Mouse (Mus musculus): ENCODE measurements around the gene Cntn4. TPM values are rescaled to one million over a fixed set of nuclear protein-coding genes. Genes with fewer than 3 reads are reported as not detected.

Gene Cntn4
- polyA plus RNA-seq, 1 experiment = not detected

GRCm38 (mm10) chr6:106265487-106265886 lies 588.0 kb downstream of the Cntn4 start:
- no peak for TF ChIP-seq TAL1 (IDR thresholded peaks at IDR 0.05; ENCODE audit: low read length)
- TF ChIP-seq GATA1 (IDR thresholded peaks at IDR 0.05; ENCODE audit: low read length) = no peak
- no peaks in the 10 kb centered on the region for H3K36me3 ChIP-seq (ENCODE audit: control insufficient read depth)
- no peaks in the 10 kb centered on the region for H3K9me3 ChIP-seq (ENCODE audit: control insufficient read depth, low read length)
- H3K4me3 ChIP-seq (replicated peaks) = no peak overlapping the region
- no peaks in the 10 kb centered on the region for H3K27me3 ChIP-seq (ENCODE audit: control insufficient read depth)
- H3K4me1 ChIP-seq (ENCODE audit: control insufficient read depth) = no peaks in the 10 kb centered on the region

GRCm38 (mm10) chr6:106266304-106266703 lies 588.8 kb downstream of the Cntn4 start:
- H3K36me3 ChIP-seq (ENCODE audit: control insufficient read depth) = no peaks in the 10 kb centered on the region
- H3K4me1 ChIP-seq (ENCODE audit: control insufficient read depth) = no peaks in the 10 kb centered on the region
- H3K27me3 ChIP-seq (ENCODE audit: control insufficient read depth) = no peaks in the 10 kb centered on the region
- no peak overlapping the region for H3K4me3 ChIP-seq (replicated peaks)
- TF ChIP-seq GATA1 (IDR thresholded peaks at IDR 0.05; ENCODE audit: low read length) (no peak), TAL1 (IDR thresholded peaks at IDR 0.05; ENCODE audit: low read length) (no peak)
- H3K9me3 ChIP-seq (ENCODE audit: control insufficient read depth, low read length) = no peaks in the 10 kb centered on the region

GRCm38 (mm10) chr6:106268723-106269122 lies 591.3 kb downstream of the Cntn4 start:
- Histone ChIP-seq H3K4me3 (replicated peaks) (no peak overlapping the region), H3K27me3 (ENCODE audit: control insufficient read depth) (no peaks in the 10 kb centered on the region), H3K9me3 (ENCODE audit: control insufficient read depth, low read length) (no peaks in the 10 kb centered on the region), H3K36me3 (ENCODE audit: control insufficient read depth) (no peaks in the 10 kb centered on the region), H3K4me1 (ENCODE audit: control insufficient read depth) (no peaks in the 10 kb centered on the region)
- TF ChIP-seq TAL1 (IDR thresholded peaks at IDR 0.05; ENCODE audit: low read length) = no peak
- TF ChIP-seq GATA1 (IDR thresholded peaks at IDR 0.05; ENCODE audit: low read length) = no peak

GRCm38 (mm10) chr6:106277139-106277538 lies 599.7 kb downstream of the Cntn4 start:
- no peaks in the 10 kb centered on the region for H3K9me3 ChIP-seq (ENCODE audit: control insufficient read depth, low read length)
- no peak overlapping the region for H3K4me3 ChIP-seq (replicated peaks)

GRCm38 (mm10) chr6:106281621-106282020 lies 604.2 kb downstream of the Cntn4 start:
- Histone ChIP-seq H3K4me1 (ENCODE audit: control insufficient read depth) (no peaks in the 10 kb centered on the region), H3K36me3 (ENCODE audit: control insufficient read depth) (no peaks in the 10 kb centered on the region), H3K9me3 (ENCODE audit: control insufficient read depth, low read length) (no peaks in the 10 kb centered on the region), H3K27me3 (ENCODE audit: control insufficient read depth) (no peaks in the 10 kb centered on the region), H3K4me3 (replicated peaks) (no peak overlapping the region)
- no peak for TF ChIP-seq TAL1 (IDR thresholded peaks at IDR 0.05; ENCODE audit: low read length)
- TF ChIP-seq GATA1 (IDR thresholded peaks at IDR 0.05; ENCODE audit: low read length) = no peak

More at GRCm38 (mm10) chr6:106277139-106277538, 599.7 kb downstream of the Cntn4 start:
- TF ChIP-seq GATA1 (IDR thresholded peaks at IDR 0.05; ENCODE audit: low read length) = no peak
- TF ChIP-seq TAL1 (IDR thresholded peaks at IDR 0.05; ENCODE audit: low read length) = no peak
- H3K27me3 ChIP-seq (ENCODE audit: control insufficient read depth) = no peaks in the 10 kb centered on the region
- no peaks in the 10 kb centered on the region for H3K4me1 ChIP-seq (ENCODE audit: control insufficient read depth)
- H3K36me3 ChIP-seq (ENCODE audit: control insufficient read depth) = no peaks in the 10 kb centered on the region

- H3K4me1 ChIP-seq (ENCODE audit: control insufficient read depth) = no peaks in the 10 kb centered on the region
- no peak overlapping the region for H3K4me3 ChIP-seq (replicated peaks)
- no peaks in the 10 kb centered on the region for H3K36me3 ChIP-seq (ENCODE audit: control insufficient read depth)
- no peaks in the 10 kb centered on the region for H3K27me3 ChIP-seq (ENCODE audit: control insufficient read depth)
- TF ChIP-seq GATA1 (IDR thresholded peaks at IDR 0.05; ENCODE audit: low read length) = no peak
- no peak for TF ChIP-seq TAL1 (IDR thresholded peaks at IDR 0.05; ENCODE audit: low read length)
- no peaks in the 10 kb centered on the region for H3K9me3 ChIP-seq (ENCODE audit: control insufficient read depth, low read length)
Measured at GRCm38 (mm10) chr6:106283815-106284214, 606.4 kb downstream of the Cntn4 start.

- no peaks in the 10 kb centered on the region for H3K36me3 ChIP-seq (ENCODE audit: control insufficient read depth)
- H3K4me3 ChIP-seq (replicated peaks) = no peak overlapping the region
- no peaks in the 10 kb centered on the region for H3K4me1 ChIP-seq (ENCODE audit: control insufficient read depth)
- H3K27me3 ChIP-seq (ENCODE audit: control insufficient read depth) = no peaks in the 10 kb centered on the region
- H3K9me3 ChIP-seq (ENCODE audit: control insufficient read depth, low read length) = no peaks in the 10 kb centered on the region
- no peak for TF ChIP-seq TAL1 (IDR thresholded peaks at IDR 0.05; ENCODE audit: low read length)
- TF ChIP-seq GATA1 (IDR thresholded peaks at IDR 0.05; ENCODE audit: low read length) = no peak
Measured at GRCm38 (mm10) chr6:106299451-106299850, 622.0 kb downstream of the Cntn4 start.

- TF ChIP-seq GATA1 (IDR thresholded peaks at IDR 0.05; ENCODE audit: low read length) = no peak
- TF ChIP-seq TAL1 (IDR thresholded peaks at IDR 0.05; ENCODE audit: low read length) = no peak
- Histone ChIP-seq H3K9me3 (ENCODE audit: control insufficient read depth, low read length) (no peaks in the 10 kb centered on the region), H3K36me3 (ENCODE audit: control insufficient read depth) (no peaks in the 10 kb centered on the region), H3K27me3 (ENCODE audit: control insufficient read depth) (no peaks in the 10 kb centered on the region), H3K4me3 (replicated peaks) (no peak overlapping the region), H3K4me1 (ENCODE audit: control insufficient read depth) (no peaks in the 10 kb centered on the region)
Measured at GRCm38 (mm10) chr6:106300179-106300578, 622.7 kb downstream of the Cntn4 start.

GRCm38 (mm10) chr6:106302435-106302834 lies 625.0 kb downstream of the Cntn4 start:
- Histone ChIP-seq H3K36me3 (ENCODE audit: control insufficient read depth) (no peaks in the 10 kb centered on the region), H3K27me3 (ENCODE audit: control insufficient read depth) (no peaks in the 10 kb centered on the region), H3K9me3 (ENCODE audit: control insufficient read depth, low read length) (no peaks in the 10 kb centered on the region), H3K4me3 (replicated peaks) (no peak overlapping the region), H3K4me1 (ENCODE audit: control insufficient read depth) (no peaks in the 10 kb centered on the region)
- TF ChIP-seq GATA1 (IDR thresholded peaks at IDR 0.05; ENCODE audit: low read length) = no peak
- no peak for TF ChIP-seq TAL1 (IDR thresholded peaks at IDR 0.05; ENCODE audit: low read length)

- Histone ChIP-seq H3K4me1 (ENCODE audit: control insufficient read depth) (no peaks in the 10 kb centered on the region), H3K4me3 (replicated peaks) (no peak overlapping the region), H3K36me3 (ENCODE audit: control insufficient read depth) (no peaks in the 10 kb centered on the region), H3K9me3 (ENCODE audit: control insufficient read depth, low read length) (no peaks in the 10 kb centered on the region), H3K27me3 (ENCODE audit: control insufficient read depth) (no peaks in the 10 kb centered on the region)
- TF ChIP-seq GATA1 (IDR thresholded peaks at IDR 0.05; ENCODE audit: low read length) (no peak), TAL1 (IDR thresholded peaks at IDR 0.05; ENCODE audit: low read length) (no peak)
Measured at GRCm38 (mm10) chr6:106328987-106329386, 651.5 kb downstream of the Cntn4 start.
